11 mouse cellular contexts compared by ENCODE assay signal in the genomic region with DNA sequence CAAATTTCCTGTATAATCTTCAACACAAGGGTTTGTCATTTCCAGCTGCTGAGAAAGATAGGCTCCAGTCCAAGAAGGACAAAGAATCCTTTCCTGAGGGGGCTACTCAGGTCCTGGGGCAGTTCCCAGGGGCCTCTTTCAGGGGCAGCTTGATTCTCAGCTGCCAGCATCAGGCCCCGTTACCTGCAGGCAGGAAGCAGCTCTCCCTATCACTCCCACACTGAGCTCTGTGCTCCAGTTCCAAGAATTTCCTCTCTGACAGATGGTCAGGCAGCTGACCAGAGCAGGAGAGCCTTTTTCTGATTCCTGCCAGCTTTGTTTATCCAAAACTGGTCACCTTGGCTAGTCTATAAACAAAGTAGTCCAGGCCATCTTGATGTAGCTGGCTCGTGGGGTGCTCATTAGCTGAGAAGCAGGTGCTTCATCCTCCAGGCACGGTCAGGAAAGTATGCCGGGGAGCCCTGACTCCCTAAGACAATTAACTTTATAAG.
DNase-seq lines count a peak whose midpoint lies in the region; ATAC-seq lines count a peak whose summit lies in the region.
"Had no signal": no experiment of that assay in that cellular context is flagged by ENCODE, and none has a peak within 500 bp of the region (broad histone marks: within the 10 kb centered on the region; RNA-seq: fewer than 3 reads in every experiment).

No protein-coding gene starts in this region.

- ATAC-seq in hindbrain, embryonic 16.5 days: peak; percentile 68
- ATAC-seq in cerebellum, adult (ENCODE audit: insufficient number of reproducible peaks, low FRiP score, low TSS enrichment): peak; percentile 86
- ATAC-seq in erythroblast, adult 5-6 weeks (replicated peaks; ENCODE audit: low FRiP score, poor library complexity, severe bottlenecking): no peak
- no peak for ATAC-seq in forebrain, embryonic 12.5 days (ENCODE audit: low FRiP score)
- ATAC-seq: forebrain, embryonic 13.5 days; midbrain, embryonic 16.5 days had no signal

- H3K4me2 ChIP-seq in hindbrain, embryonic 16.5 days (ENCODE audit: low read length): no peak overlapping the region
- no peak overlapping the region for H3K4me2 ChIP-seq in forebrain, embryonic 12.5 days
- H3K4me2 ChIP-seq: forebrain, embryonic 13.5 days; limb, embryonic 15.5 days had no signal

- DNase-seq in hindbrain, embryonic 10.5 days (ENCODE audit: low spot score): no peak
- peak; percentile 81 to 86 for DNase-seq in cerebellum, postnatal 36 days
- peak; percentile 17 to 31 for DNase-seq in kidney, postnatal 4 days
- DNase-seq in spleen, postnatal 4 days (ENCODE audit: low spot score in 2 of 2): no peak

- 49% methylated on average over 4 of the region's 4 CpGs for WGBS in hindbrain, embryonic 16.5 days
- WGBS in hindbrain, embryonic 10.5 days: 77% methylated on average over 4 of the region's 4 CpGs
- WGBS in forebrain, embryonic 12.5 days: 58% methylated on average over 4 of the region's 4 CpGs

- no peaks in the 10 kb centered on the region; the same call in 1 of the 2 replicates for H3K4me1 ChIP-seq in hindbrain, embryonic 16.5 days (ENCODE audit: control insufficient read depth, insufficient read depth, low read depth, low read length)
- H3K4me1 ChIP-seq in hindbrain, embryonic 10.5 days (replicated peaks): 0 out of 2 replicates have a peak, but pooled peaks cover 3% of the 10 kb centered on the region
- peaks cover 2% of the 10 kb centered on the region; the same call in 1 of the 2 replicates for H3K4me1 ChIP-seq in forebrain, embryonic 12.5 days
- H3K4me1 ChIP-seq: limb, embryonic 15.5 days had no signal

- H3K9ac ChIP-seq in hindbrain, embryonic 16.5 days (ENCODE audit: low read depth, low read length): no peak overlapping the region
- H3K9ac ChIP-seq in forebrain, embryonic 12.5 days: no peak overlapping the region
- H3K9ac ChIP-seq: forebrain, embryonic 13.5 days; limb, embryonic 15.5 days had no signal

- no peaks in the 10 kb centered on the region for H3K9me3 ChIP-seq in hindbrain, embryonic 16.5 days (ENCODE audit: control insufficient read depth, low read length)
- no peaks in the 10 kb centered on the region for H3K9me3 ChIP-seq in hindbrain, embryonic 10.5 days
- no peaks in the 10 kb centered on the region for H3K9me3 ChIP-seq in forebrain, embryonic 12.5 days
- H3K9me3 ChIP-seq: forebrain, embryonic 13.5 days; limb, embryonic 15.5 days had no signal

- no peaks in the 10 kb centered on the region for H3K36me3 ChIP-seq in hindbrain, embryonic 16.5 days (ENCODE audit: control insufficient read depth, insufficient read depth, low read length)
- no peaks in the 10 kb centered on the region for H3K36me3 ChIP-seq in hindbrain, embryonic 10.5 days
- no peaks in the 10 kb centered on the region for H3K36me3 ChIP-seq in forebrain, embryonic 12.5 days (replicated peaks)
- H3K36me3 ChIP-seq: limb, embryonic 15.5 days had no signal

- H3K27me3 ChIP-seq in hindbrain, embryonic 16.5 days (replicated peaks; ENCODE audit: control insufficient read depth, insufficient read depth, low read length): no peaks in the 10 kb centered on the region; the same call in 1 of the 2 replicates
- no peaks in the 10 kb centered on the region for H3K27me3 ChIP-seq in hindbrain, embryonic 10.5 days (ENCODE audit: insufficient read depth, poor library complexity, severe bottlenecking)
- H3K27me3 ChIP-seq in forebrain, embryonic 12.5 days: no peaks in the 10 kb centered on the region
- H3K27me3 ChIP-seq: forebrain, embryonic 13.5 days; limb, embryonic 15.5 days had no signal

- no peak overlapping the region for H3K27ac ChIP-seq in hindbrain, embryonic 16.5 days (ENCODE audit: low read depth, low read length)
- H3K27ac ChIP-seq in hindbrain, embryonic 10.5 days: no peak overlapping the region
- no peak overlapping the region for H3K27ac ChIP-seq in forebrain, embryonic 12.5 days
- H3K27ac ChIP-seq: forebrain, embryonic 13.5 days; limb, embryonic 15.5 days had no signal

- H3K4me3 ChIP-seq in hindbrain, embryonic 16.5 days (ENCODE audit: low read length): no peak overlapping the region
- no peak overlapping the region for H3K4me3 ChIP-seq in hindbrain, embryonic 10.5 days
- no peak overlapping the region for H3K4me3 ChIP-seq in forebrain, embryonic 12.5 days (replicated peaks)
- H3K4me3 ChIP-seq: forebrain, embryonic 13.5 days; limb, embryonic 15.5 days had no signal

Comparison
In these comparisons a context has a peak if more than half of its experiments do, and no peak if none do; other contexts are left out.
1. ATAC-seq: peak in hindbrain, embryonic 16.5 days (single experiment) and cerebellum, adult (single experiment); none in erythroblast, adult 5-6 weeks (single experiment) and forebrain, embryonic 12.5 days (single experiment).
2. DNase-seq: peak in cerebellum, postnatal 36 days (2 of 2) and kidney, postnatal 4 days (2 of 2); none in hindbrain, embryonic 10.5 days (single experiment) and spleen, postnatal 4 days (0 of 2).